Mouse (Mus musculus) right cerebral cortex, postnatal 36 days (tissue): ENCODE measurements around the gene Tal1.

Experiments
- DNase-seq, 2 experiments: peaks; one replicate each; pipeline ENCODE4 v3.0.0; 2022; ENCODE audit warnings: low spot score in 2 of 2, mixed read lengths in 1 of 2

The Tal1 gene

GRCm38 (mm10) chr4:115071668-115072067 is 15.4 kb downstream of the Tal1 start:
- no peak for DNase-seq

GRCm38 (mm10) chr4:115074789-115075188 is 18.6 kb downstream of the Tal1 start:
- DNase-seq, result no peak

GRCm38 (mm10) chr4:115075204-115075915 is 19.1 kb downstream of the Tal1 start:
- no peak for DNase-seq

- DNase-seq, result no peak
Observed at GRCm38 (mm10) chr4:115078892-115079820, 22.9 kb downstream of the Tal1 start.

- DNase-seq, result no peak
Observed at GRCm38 (mm10) chr4:115079821-115080349, 23.7 kb downstream of the Tal1 start.

GRCm38 (mm10) chr4:115083031-115083430 is 26.8 kb downstream of the Tal1 start:
- no peak for DNase-seq

- DNase-seq, result no peak
Observed at GRCm38 (mm10) chr4:115085522-115086095, 29.4 kb downstream of the Tal1 start.

GRCm38 (mm10) chr4:115086257-115086656 is 30.0 kb downstream of the Tal1 start:
- DNase-seq, result no peak

GRCm38 (mm10) chr4:115086763-115087415 is 30.7 kb downstream of the Tal1 start:
- DNase-seq, result no peak

GRCm38 (mm10) chr4:115088611-115089338 is 32.5 kb downstream of the Tal1 start, which contains the start of gene Pdzk1ip1:
Gene Pdzk1ip1 (plus strand): TSS chr4:115088708.
- DNase-seq, result no peak

GRCm38 (mm10) chr4:115090592-115090991 is 34.4 kb downstream of the Tal1 start:
- no peak for DNase-seq

GRCm38 (mm10) chr4:115091806-115092205 is 35.6 kb downstream of the Tal1 start:
- no peak for DNase-seq

- no peak for DNase-seq
Observed at GRCm38 (mm10) chr4:115093331-115093864, 37.2 kb downstream of the Tal1 start.

- no peak for DNase-seq
Observed at GRCm38 (mm10) chr4:115094056-115094455, 37.8 kb downstream of the Tal1 start.

- DNase-seq, result no peak
Observed at GRCm38 (mm10) chr4:115095671-115096434, 39.6 kb downstream of the Tal1 start.

- no peak for DNase-seq
Observed at GRCm38 (mm10) chr4:115096435-115097145, 40.4 kb downstream of the Tal1 start.

- no peak for DNase-seq
Observed at GRCm38 (mm10) chr4:115097146-115097496, 40.9 kb downstream of the Tal1 start.

GRCm38 (mm10) chr4:115101682-115102081 is 45.5 kb downstream of the Tal1 start:
- peak; percentile 59 to 63 for DNase-seq

- peak in 1 of 2 experiments; percentile 34 for DNase-seq
Observed at GRCm38 (mm10) chr4:115103510-115103909, 47.3 kb downstream of the Tal1 start.
